Mouse (Mus musculus): ENCODE data around the gene Ndel1. TPM values are rescaled to one million over a fixed set of nuclear protein-coding genes. Genes with fewer than 3 reads are reported as not detected.
A peak's percentile ranks its signal among the peaks of the same experiment; 100 is the strongest.

The Ndel1 gene
- polyA plus RNA-seq, 1 experiment, result 99.0 TPM

GRCm38 (mm10) chr11:68893911-68894464 lies 22.3 kb upstream of the Ndel1 start:
- DNase-seq (ENCODE audit: extremely low spot score in 1 of 2, low spot score in 1 of 2), result no peak

- no peak for DNase-seq (ENCODE audit: extremely low spot score in 1 of 2, low spot score in 1 of 2)
Measured at GRCm38 (mm10) chr11:68892233-68892832, 20.7 kb upstream of the Ndel1 start.

GRCm38 (mm10) chr11:68891823-68892222 lies 20.2 kb upstream of the Ndel1 start:
- no peak for DNase-seq (ENCODE audit: extremely low spot score in 1 of 2, low spot score in 1 of 2)

GRCm38 (mm10) chr11:68890625-68891024 lies 19.0 kb upstream of the Ndel1 start:
- no peak for DNase-seq (ENCODE audit: extremely low spot score in 1 of 2, low spot score in 1 of 2)

GRCm38 (mm10) chr11:68888653-68889052 lies 17.0 kb upstream of the Ndel1 start:
- DNase-seq (ENCODE audit: extremely low spot score in 1 of 2, low spot score in 1 of 2), result no peak

- no peak for DNase-seq (ENCODE audit: extremely low spot score in 1 of 2, low spot score in 1 of 2)
Measured at GRCm38 (mm10) chr11:68888253-68888652, 16.6 kb upstream of the Ndel1 start, which contains the start of gene Rnf222. Rnf222 (plus strand) TSS chr11:68888553.

GRCm38 (mm10) chr11:68886091-68886490 lies 14.4 kb upstream of the Ndel1 start:
- no peak for DNase-seq (ENCODE audit: extremely low spot score in 1 of 2, low spot score in 1 of 2)

- no peak for DNase-seq (ENCODE audit: extremely low spot score in 1 of 2, low spot score in 1 of 2)
Measured at GRCm38 (mm10) chr11:68884368-68884767, 12.7 kb upstream of the Ndel1 start.

- DNase-seq (ENCODE audit: extremely low spot score in 1 of 2, low spot score in 1 of 2), result no peak
Measured at GRCm38 (mm10) chr11:68883843-68884242, 12.2 kb upstream of the Ndel1 start.

GRCm38 (mm10) chr11:68882107-68882506 lies 10.4 kb upstream of the Ndel1 start:
- DNase-seq (ENCODE audit: extremely low spot score in 1 of 2, low spot score in 1 of 2), result no peak

GRCm38 (mm10) chr11:68878811-68879210 lies 7.2 kb upstream of the Ndel1 start:
- DNase-seq (ENCODE audit: extremely low spot score in 1 of 2, low spot score in 1 of 2), result no peak

- peak in 1 of 2 experiments; percentile 83 for DNase-seq (ENCODE audit: extremely low spot score in 1 of 2, low spot score in 1 of 2)
Measured at GRCm38 (mm10) chr11:68874841-68875240, 3.2 kb upstream of the Ndel1 start.

- no peak for DNase-seq (ENCODE audit: extremely low spot score in 1 of 2, low spot score in 1 of 2)
Measured at GRCm38 (mm10) chr11:68871277-68871676, 381 bp downstream of the Ndel1 start.

- DNase-seq (ENCODE audit: extremely low spot score in 1 of 2, low spot score in 1 of 2), result no peak
Measured at GRCm38 (mm10) chr11:68864544-68865189, 7.0 kb downstream of the Ndel1 start.

- no peak for DNase-seq (ENCODE audit: extremely low spot score in 1 of 2, low spot score in 1 of 2)
Measured at GRCm38 (mm10) chr11:68863631-68864091, 8.0 kb downstream of the Ndel1 start.

GRCm38 (mm10) chr11:68862260-68862659 lies 9.4 kb downstream of the Ndel1 start:
- DNase-seq (ENCODE audit: extremely low spot score in 1 of 2, low spot score in 1 of 2), result no peak

- DNase-seq (ENCODE audit: extremely low spot score in 1 of 2, low spot score in 1 of 2), result no peak
Measured at GRCm38 (mm10) chr11:68859943-68860593, 11.6 kb downstream of the Ndel1 start.

GRCm38 (mm10) chr11:68857329-68857728 lies 14.3 kb downstream of the Ndel1 start:
- no peak for DNase-seq (ENCODE audit: extremely low spot score in 1 of 2, low spot score in 1 of 2)

GRCm38 (mm10) chr11:68854621-68855020 lies 17.0 kb downstream of the Ndel1 start:
- DNase-seq (ENCODE audit: extremely low spot score in 1 of 2, low spot score in 1 of 2), result no peak

- no peak for DNase-seq (ENCODE audit: extremely low spot score in 1 of 2, low spot score in 1 of 2)
Measured at GRCm38 (mm10) chr11:68853611-68854401, 17.9 kb downstream of the Ndel1 start.

All from frontal cortex, adult 2 months (tissue).